ENCODE assay signal across 25 mouse cellular contexts in genomic region chr9:83119211-83119610, GRCm38 (mm10).
"Had no signal": no experiment of that assay in that cellular context is flagged by ENCODE, and none has a peak within 500 bp of the region (broad histone marks: within the 10 kb centered on the region; RNA-seq: fewer than 3 reads in every experiment).

No protein-coding gene starts in this region.

- H3K36me3 ChIP-seq: hindbrain, embryonic 10.5 days; hindbrain, embryonic 12.5 days; intestine, embryonic 15.5 days; limb, embryonic 12.5 days; liver, embryonic 15.5 days had no signal

- H3K27ac ChIP-seq: heart, embryonic 10.5 days; hindbrain, embryonic 10.5 days; hindbrain, embryonic 12.5 days; hindbrain, embryonic 14.5 days; intestine, embryonic 15.5 days; layer of hippocampus, adult 2 months; left cerebral cortex, adult 2 months; limb, embryonic 10.5 days; limb, embryonic 12.5 days; liver, embryonic 15.5 days had no signal

- H3K27me3 ChIP-seq: heart, embryonic 12.5 days; hindbrain, embryonic 12.5 days; intestine, embryonic 15.5 days; liver, embryonic 15.5 days had no signal

- ATAC-seq: hindbrain, embryonic 16.5 days; inflammation-experienced regulatory T-cells, adult 6 months; intestine, embryonic 15.5 days; intestine, postnatal 0 days had no signal

- H3K4me2 ChIP-seq: heart, embryonic 12.5 days; hindbrain, embryonic 12.5 days; hindbrain, embryonic 14.5 days; intestine, embryonic 15.5 days; limb, embryonic 12.5 days; liver, embryonic 11.5 days; liver, embryonic 15.5 days had no signal

- H3K9me3 ChIP-seq: heart, embryonic 10.5 days; heart, embryonic 12.5 days; hindbrain, embryonic 10.5 days; hindbrain, embryonic 12.5 days; intestine, embryonic 15.5 days; limb, embryonic 10.5 days; limb, embryonic 12.5 days; liver, embryonic 15.5 days had no signal

- H3K9ac ChIP-seq: heart, embryonic 12.5 days; hindbrain, embryonic 12.5 days; hindbrain, embryonic 14.5 days; intestine, embryonic 15.5 days; limb, embryonic 12.5 days; liver, embryonic 15.5 days had no signal

- H3K4me3 ChIP-seq: heart, embryonic 10.5 days; heart, embryonic 12.5 days; hindbrain, embryonic 10.5 days; hindbrain, embryonic 12.5 days; intestine, embryonic 15.5 days; layer of hippocampus, adult 2 months; left cerebral cortex, adult 2 months; limb, embryonic 10.5 days; limb, embryonic 12.5 days; liver, embryonic 15.5 days had no signal

- H3K4me1 ChIP-seq: heart, embryonic 10.5 days; hindbrain, embryonic 10.5 days; hindbrain, embryonic 12.5 days; intestine, embryonic 15.5 days; limb, embryonic 10.5 days; liver, embryonic 15.5 days had no signal

- DNase-seq: gastrocnemius, postnatal 14 days; gastrocnemius, postnatal 36 days; heart, adult 18-20 months; heart, postnatal 10 days; heart, postnatal 4 days; kidney, adult 18-20 months; kidney, adult 8-10 months; kidney, postnatal 10 days; kidney, postnatal 25 days; kidney, postnatal 4 days had no signal
